Mouse (Mus musculus) liver, embryonic 13.5 days (tissue): Measurements from ENCODE around the gene Gm9112. TPM values are rescaled to one million over a fixed set of nuclear protein-coding genes. Genes with fewer than 3 reads are reported as not detected.
"Not testable (repeated sequence)": the region's sequence is repeated elsewhere in the genome, so short reads cannot be mapped to it uniquely, and the experiment has no call there.

Experiments
- ATAC-seq: fragments of 200-750 bp; cut with Nextera tagmentation; 2 replicates; pipeline ENCODE4 v1.8.0; 2017; ENCODE audit warnings: low read depth, mild to moderate bottlenecking, moderate number of reproducible peaks, moderate library complexity
- DNase-seq: peaks from one replicate; pipeline ENCODE4 v3.0.0; 2022
- H3K27ac ChIP-seq: fragments of 300-500 bp; sonication (generic); 2 replicates; pipeline ENCODE4 v1.5.1; 2015; ENCODE audit warnings: moderate library complexity, mild to moderate bottlenecking, inconsistent platforms
- H3K27me3 ChIP-seq: fragments of 300-500 bp; sonication (generic); 2 replicates; pipeline ENCODE4 v1.6.1; 2015; ENCODE audit warnings: mild to moderate bottlenecking, inconsistent platforms
- H3K36me3 ChIP-seq: fragments of 300-500 bp; sonication (generic); 2 replicates; pipeline ENCODE4 v1.6.1; 2015; ENCODE audit warnings: mild to moderate bottlenecking, inconsistent platforms
- H3K4me1 ChIP-seq: fragments of 300-500 bp; sonication (generic); replicated peaks from 2 replicates; pipeline ENCODE4 v1.6.1; 2015; ENCODE audit warnings: inconsistent platforms
- H3K4me2 ChIP-seq: fragments of 300-500 bp; sonication (generic); 2 replicates; pipeline ENCODE4 v1.6.1; 2015; ENCODE audit warnings: inconsistent platforms, mild to moderate bottlenecking, moderate library complexity
- H3K4me3 ChIP-seq: fragments of 300-500 bp; sonication (generic); replicated peaks from 2 replicates; pipeline ENCODE4 v1.5.1; 2015; ENCODE audit warnings: mild to moderate bottlenecking, inconsistent platforms
- H3K9ac ChIP-seq: fragments of 300-500 bp; sonication (generic); 2 replicates; pipeline ENCODE4 v1.6.1; 2015; ENCODE audit warnings: mild to moderate bottlenecking, inconsistent platforms
- H3K9me3 ChIP-seq: fragments of 300-500 bp; sonication (generic); replicated peaks from 2 replicates; pipeline ENCODE4 v1.6.1; 2016; ENCODE audit warnings: inconsistent platforms
- WGBS: fragments of 180-500 bp; shearing (Covaris S2); methylation state at CpG from one replicate; pipeline ENCODE4 v1.1.7; 2015; ENCODE audit not compliant: insufficient replicate concordance; 5-methylcytosine and 5-hydroxymethylcytosine counted together
- polyA plus RNA-seq: library from polyadenylated mRNA; unstranded; fragments of >200 nt; fragmentation: Nextera tagmentation; extraction: Ambion mirVana; gene quantifications from 2 replicates; pipeline ENCODE4 v1.2.1, GENCODE M21; 2015

The Gm9112 gene
- not detected in 2 replicates for polyA plus RNA-seq

- DNase-seq, H3K9me3 ChIP-seq, H3K27me3 ChIP-seq, H3K36me3 ChIP-seq, H3K4me3 ChIP-seq, H3K27ac ChIP-seq, H3K4me1 ChIP-seq, H3K4me2 ChIP-seq, ATAC-seq, H3K9ac ChIP-seq: not testable (repeated sequence)
- WGBS, result 67% methylated on average over 9 of the region's 10 CpGs
These were observed at the start of gene Gm9112, which contains the start of gene Dmrtc1b for GRCm38 (mm10) chrX:102707535-102707934. TSS of gene Gm9112 (minus strand) at chrX:102707635. TSS of gene Dmrtc1b (plus strand) at chrX:102707865.

- WGBS, result 71% methylated on average over 6 of the region's 6 CpGs
- not testable (repeated sequence) for DNase-seq
These were observed 16.8 kb upstream of the Gm9112 start for GRCm38 (mm10) chrX:102724226-102724625.

GRCm38 (mm10) chrX:102700636-102701035, 6.8 kb downstream of the Gm9112 start:
- H3K4me2 ChIP-seq, H3K27ac ChIP-seq, H3K27me3 ChIP-seq, H3K9me3 ChIP-seq, H3K4me3 ChIP-seq, H3K9ac ChIP-seq, DNase-seq, ATAC-seq, H3K36me3 ChIP-seq, H3K4me1 ChIP-seq: not testable (repeated sequence)
- WGBS, result 52% methylated on average over 3 of the region's 3 CpGs

More at GRCm38 (mm10) chrX:102724226-102724625, 16.8 kb upstream of the Gm9112 start:
- H3K9ac ChIP-seq, H3K4me3 ChIP-seq, H3K27me3 ChIP-seq, H3K27ac ChIP-seq, H3K36me3 ChIP-seq, H3K4me2 ChIP-seq, H3K4me1 ChIP-seq, ATAC-seq, H3K9me3 ChIP-seq: not testable (repeated sequence)

- H3K27ac ChIP-seq, ATAC-seq, H3K9me3 ChIP-seq, H3K27me3 ChIP-seq, H3K4me3 ChIP-seq, DNase-seq, H3K36me3 ChIP-seq, H3K4me2 ChIP-seq, H3K4me1 ChIP-seq, H3K9ac ChIP-seq: not testable (repeated sequence)
- WGBS, result 18% methylated on average over 4 of the region's 4 CpGs
These were observed 18.2 kb downstream of the Gm9112 start for GRCm38 (mm10) chrX:102689252-102689651.

GRCm38 (mm10) chrX:102686872-102687271, 20.6 kb downstream of the Gm9112 start, which contains the start of gene Gm3880:
TSS of gene Gm3880 (minus strand) at chrX:102686972.
- H3K27ac ChIP-seq, H3K36me3 ChIP-seq, H3K4me2 ChIP-seq, H3K4me1 ChIP-seq, ATAC-seq, H3K9ac ChIP-seq, H3K4me3 ChIP-seq, H3K9me3 ChIP-seq, H3K27me3 ChIP-seq, DNase-seq: not testable (repeated sequence)
- WGBS, result 75% methylated on average over 5 of the region's 5 CpGs

- not testable (repeated sequence) for H3K9ac ChIP-seq, H3K4me2 ChIP-seq, H3K4me3 ChIP-seq, H3K27me3 ChIP-seq, ATAC-seq, DNase-seq, H3K36me3 ChIP-seq, H3K9me3 ChIP-seq, H3K27ac ChIP-seq, H3K4me1 ChIP-seq
- whole genome bisulfite sequencing, result 41% methylated on average over 3 of the region's 3 CpGs
These were observed 22.7 kb downstream of the Gm9112 start for GRCm38 (mm10) chrX:102684706-102685105.

- Histone ChIP-seq H3K4me1 (no peaks in the 10 kb centered on the region), H3K4me2 (no peak overlapping the region), H3K27me3 (no peaks in the 10 kb centered on the region), H3K27ac (no peak overlapping the region), H3K36me3 (no peaks in the 10 kb centered on the region), H3K4me3 (no peak overlapping the region), H3K9me3 (no peaks in the 10 kb centered on the region), H3K9ac (no peak overlapping the region)
- 45% methylated on average over 2 of the region's 2 CpGs for WGBS
- DNase-seq (no peak), ATAC-seq (no peak)
These were observed 40.8 kb downstream of the Gm9112 start for GRCm38 (mm10) chrX:102666641-102667040.

- no peaks in the 10 kb centered on the region for H3K36me3 ChIP-seq
- no peaks in the 10 kb centered on the region for H3K9me3 ChIP-seq
- WGBS, result 8% methylated on average over 3 of the region's 3 CpGs
- no peak overlapping the region for H3K4me3 ChIP-seq
- no peak overlapping the region for H3K27ac ChIP-seq
- DNase-seq (no peak), ATAC-seq (no peak)
- no peaks in the 10 kb centered on the region for H3K27me3 ChIP-seq
- H3K9ac ChIP-seq, result no peak overlapping the region
- H3K4me2 ChIP-seq, result no peak overlapping the region
- no peaks in the 10 kb centered on the region for H3K4me1 ChIP-seq
These were observed 46.7 kb downstream of the Gm9112 start for GRCm38 (mm10) chrX:102660712-102661111.

Other genes starting within 250 kb of the Gm9112 start
- gene Hdac8, start 202.3 kb downstream of the Gm9112 start, polyA plus RNA-seq, result 2.5 and 3.2 TPM in 2 replicates
- gene Phka1, start 63.4 kb downstream of the Gm9112 start, polyA plus RNA-seq, result 1.0 and 1.1 TPM in 2 replicates
- not detected in 2 replicates for gene Gm3880, start 20.7 kb downstream of the Gm9112 start, polyA plus RNA-seq
- gene Dmrtc1b, start 230 bp upstream of the Gm9112 start, polyA plus RNA-seq, result not detected in 2 replicates
- not detected in 2 replicates for gene Dmrtc1c1, start 95.3 kb upstream of the Gm9112 start, polyA plus RNA-seq
- gene Dmrtc1c2, start 147.0 kb upstream of the Gm9112 start, polyA plus RNA-seq, result not detected in 2 replicates
- gene 1700031F05Rik, start 160.3 kb upstream of the Gm9112 start, polyA plus RNA-seq, result not detected in 2 replicates
- gene Dmrtc1a, start 201.1 kb upstream of the Gm9112 start, polyA plus RNA-seq, result not detected in 2 replicates
- not detected in 2 replicates for gene 1700011M02Rik, start 201.3 kb upstream of the Gm9112 start, polyA plus RNA-seq
- gene 1700018G05Rik, start 220.7 kb upstream of the Gm9112 start, polyA plus RNA-seq, result not detected in 2 replicates